Mouse (Mus musculus) ES-E14 (cell line): ENCODE data around the gene Arntl. TPM values are rescaled to one million over a fixed set of nuclear protein-coding genes. Genes with fewer than 3 reads are reported as not detected.

ENCODE experiments used
- DNase-seq: peaks from one replicate; pipeline ENCODE4 v3.0.0-alpha.2; 2013; ENCODE audit warnings: low read depth, low spot score
- H3K27ac ChIP-seq: 2 replicates; pipeline ENCODE4 v1.5.1; 2012; ENCODE audit warnings: low read depth, mild to moderate bottlenecking, low read length, moderate library complexity, mixed read lengths; ENCODE audit not compliant: poor library complexity, insufficient read depth, severe bottlenecking
- H3K36me3 ChIP-seq: 2 replicates; pipeline ENCODE4 v1.6.1; 2012; ENCODE audit warnings: mild to moderate bottlenecking, low read length, moderate library complexity, mixed read lengths; ENCODE audit not compliant: control insufficient read depth, poor library complexity, insufficient read depth, severe bottlenecking
- H3K4me1 ChIP-seq, 2 experiments: fragments of 150-350 bp in 1 of 2; sonication (generic) in 1 of 2; 2 replicates each; pipeline ENCODE4 v1.6.1; 2012; ENCODE audit warnings: low read length in 2 of 2, mild to moderate bottlenecking in 1 of 2, mixed read lengths in 1 of 2; ENCODE audit not compliant: control insufficient read depth in 2 of 2, insufficient read depth in 2 of 2, poor library complexity in 1 of 2
- H3K4me3 ChIP-seq, 2 experiments: fragments of 150-350 bp in 1 of 2; sonication (generic) in 1 of 2; 2 replicates each; pipeline ENCODE4 v1.5.1; 2012; ENCODE audit warnings: low read length in 2 of 2, low read depth in 1 of 2, mild to moderate bottlenecking in 1 of 2, mixed read lengths in 1 of 2; ENCODE audit not compliant: insufficient read depth in 1 of 2, poor library complexity in 1 of 2, severe bottlenecking in 1 of 2
- H3K9ac ChIP-seq: 2 replicates; pipeline ENCODE4 v1.6.1; 2012; ENCODE audit warnings: low read depth, mild to moderate bottlenecking, low read length, mixed read lengths; ENCODE audit not compliant: poor library complexity, insufficient read depth, severe bottlenecking
- H3K9me3 ChIP-seq: fragments of 150-350 bp; sonication (generic); 2 replicates; pipeline ENCODE4 v1.6.1; 2012; ENCODE audit warnings: low read depth, mild to moderate bottlenecking, low read length; ENCODE audit not compliant: control insufficient read depth, insufficient read depth
- CHD2 ChIP-seq: IDR thresholded peaks from 2 replicates; pipeline ENCODE4 v1.6.1; 2014; ENCODE audit warnings: mild to moderate bottlenecking, low read depth, low read length, inconsistent platforms
- HCFC1 ChIP-seq: IDR thresholded peaks from 2 replicates; pipeline ENCODE4 v1.6.1; 2012; ENCODE audit warnings: low read length, inconsistent platforms, borderline replicate concordance; ENCODE audit not compliant: insufficient read depth
- MAFK ChIP-seq: IDR thresholded peaks from 2 replicates; pipeline ENCODE4 v1.6.1; 2014; ENCODE audit warnings: mild to moderate bottlenecking, low read depth, low read length, inconsistent platforms; ENCODE audit not compliant: insufficient read depth
- ZC3H11A ChIP-seq: IDR thresholded peaks from 2 replicates; pipeline ENCODE4 v1.6.1; 2012; ENCODE audit warnings: low read depth, mild to moderate bottlenecking, inconsistent platforms, low read length, borderline replicate concordance
- ZNF384 ChIP-seq: IDR thresholded peaks from 2 replicates; pipeline ENCODE4 v1.6.1; 2012; ENCODE audit warnings: low read depth, low read length, inconsistent platforms
- in situ Hi-C, 2 experiments: fragments of 600-800 bp; cut with MboI; formaldehyde crosslinking; loops; one replicate each; pipeline ENCODE4 v1.15.1; 2025; ENCODE audit warnings: low sequenced_read_pairs in 2 of 2, inconsistent platforms in 1 of 2; ENCODE audit not compliant: unreplicated experiment in 2 of 2
- total RNA-seq: library from RNA; depleted of rRNA; stranded (reverse); fragments of 300-350 nt; gene quantifications from 2 replicates; pipeline ENCODE4 v1.2.3, GENCODE M21; 2012

Gene Arntl
- total RNA-seq, 1 experiment, result 10.0 TPM

DNA sequence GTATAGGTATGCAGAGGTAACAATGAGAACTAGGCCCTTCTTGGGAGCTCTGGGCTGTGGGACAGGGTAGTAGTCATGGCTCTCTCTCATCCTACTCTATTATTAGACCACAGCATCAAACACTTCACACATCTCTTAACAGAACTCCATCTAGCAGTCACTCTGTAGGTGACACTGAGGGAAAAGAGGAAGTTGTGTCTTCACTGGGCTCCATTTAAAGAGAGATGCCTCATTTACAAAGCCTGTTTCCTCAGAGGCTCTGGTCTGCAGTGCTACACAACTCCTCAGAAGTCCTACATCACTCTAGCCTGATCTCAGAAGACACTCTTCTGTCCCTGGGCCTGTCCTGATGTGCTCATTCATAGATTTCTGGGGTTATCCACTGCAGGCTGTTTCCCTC is 61.8 kb downstream of the Arntl start:
- in situ Hi-C loops, result loop anchor here in 1 of 2 experiments (25.0 kb wide), 1 partner anchor 357 kb away; no protein-coding TSS in a partner anchor
- Histone ChIP-seq H3K9ac (no peak overlapping the region), H3K4me1 (peaks cover 0 to 17% of the 10 kb centered on the region in 2 experiments; a peak in 2 of 4 replicates), H3K4me3 (no peak overlapping the region), H3K27ac (no peak overlapping the region), H3K36me3 (no peaks in the 10 kb centered on the region), H3K9me3 (no peaks in the 10 kb centered on the region)
- TF ChIP-seq MAFK (no peak), ZNF384 (no peak), CHD2 (no peak), ZC3H11A (no peak), HCFC1 (no peak)
- DNase-seq, result no peak

DNA sequence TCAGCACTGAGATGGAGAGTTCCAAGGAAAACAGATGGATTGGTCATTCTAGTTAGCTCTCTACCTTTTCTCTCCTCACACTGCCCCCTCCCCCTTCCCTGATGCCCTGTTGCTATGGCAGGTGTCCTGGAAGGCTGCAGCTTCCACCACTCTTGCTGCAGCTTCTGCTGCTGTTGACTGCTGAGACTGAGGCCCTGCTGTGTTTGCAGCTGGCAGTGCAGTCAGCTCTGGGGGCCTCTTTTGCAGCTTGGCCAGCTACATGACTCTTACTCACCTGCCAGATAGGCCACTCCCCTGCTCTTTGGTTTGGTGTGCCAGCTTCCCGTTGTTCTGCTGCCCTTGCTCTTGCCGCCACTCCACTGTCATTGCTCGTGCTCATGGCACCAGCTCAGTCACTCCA is 62.7 kb downstream of the Arntl start:
- Histone ChIP-seq H3K4me1 (peaks cover 0 to 12% of the 10 kb centered on the region in 2 experiments; a peak in 2 of 4 replicates), H3K36me3 (no peaks in the 10 kb centered on the region), H3K9ac (no peak overlapping the region), H3K4me3 (no peak overlapping the region), H3K9me3 (no peaks in the 10 kb centered on the region), H3K27ac (no peak overlapping the region)
- TF ChIP-seq CHD2 (no peak), MAFK (no peak), ZC3H11A (no peak), HCFC1 (no peak), ZNF384 (no peak)
- no peak for DNase-seq
- in situ Hi-C loops, result loop anchor here in 1 of 2 experiments (25.0 kb wide), 1 partner anchor 358 kb away; no protein-coding TSS in a partner anchor

DNA sequence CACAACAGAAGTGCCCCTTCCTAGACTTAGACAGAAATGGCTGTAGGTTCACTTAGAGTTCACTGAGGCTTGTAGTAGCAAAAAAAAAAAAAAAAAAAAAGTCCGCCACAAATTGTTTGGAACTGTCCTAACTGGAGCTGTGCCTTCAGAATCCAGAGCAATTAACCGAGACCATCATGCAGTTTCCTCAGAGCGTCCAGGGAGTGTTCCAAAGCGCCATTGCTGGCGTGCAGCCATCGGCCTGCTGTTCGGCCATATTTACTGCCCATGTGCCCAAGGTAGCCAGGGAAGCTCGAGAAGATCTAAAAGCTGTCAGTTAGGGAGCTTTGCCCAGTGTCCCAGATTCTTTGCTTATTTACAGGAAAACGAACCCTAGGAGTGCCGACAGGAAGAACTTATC is 63.3 kb downstream of the Arntl start:
- no peak overlapping the region for H3K9ac ChIP-seq
- H3K36me3 ChIP-seq, result no peaks in the 10 kb centered on the region
- H3K27ac ChIP-seq, result no peak overlapping the region
- DNase-seq, result no peak
- peaks cover 0 to 8% of the 10 kb centered on the region in 2 experiments; a peak in 2 of 4 replicates for H3K4me1 ChIP-seq
- in situ Hi-C loops, result loop anchor here in 1 of 2 experiments (25.0 kb wide), 1 partner anchor 358 kb away; no protein-coding TSS in a partner anchor
- TF ChIP-seq HCFC1, result no peak
- no peak for TF ChIP-seq ZC3H11A
- TF ChIP-seq MAFK, result no peak
- TF ChIP-seq ZNF384, result peak; percentile 65
- no peak overlapping the region for H3K4me3 ChIP-seq
- no peaks in the 10 kb centered on the region for H3K9me3 ChIP-seq

DNA sequence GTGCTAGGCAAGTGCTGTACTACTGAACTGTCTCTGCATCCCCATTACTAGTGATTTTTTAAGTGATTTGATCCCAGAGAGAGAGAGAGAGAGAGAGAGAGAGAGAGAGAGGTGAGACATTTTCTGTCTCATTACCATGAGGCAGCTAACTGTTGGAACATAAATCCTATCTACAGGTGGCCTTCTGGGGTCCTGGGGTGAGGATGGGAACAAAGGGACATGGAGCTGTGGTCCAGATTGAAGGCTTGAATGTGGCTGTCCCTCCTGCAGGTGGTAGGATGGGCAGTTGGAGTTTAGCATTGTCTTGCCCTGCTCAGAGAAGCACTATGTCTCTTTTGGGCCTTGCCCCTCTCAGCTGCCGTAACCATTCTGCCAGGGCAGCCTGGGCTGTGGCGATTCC is 63.7 kb downstream of the Arntl start:
- in situ Hi-C loops, result loop anchor here in 1 of 2 experiments (25.0 kb wide), 1 partner anchor 359 kb away; no protein-coding TSS in a partner anchor
- Histone ChIP-seq H3K4me3 (no peak overlapping the region), H3K9ac (no peak overlapping the region), H3K9me3 (no peaks in the 10 kb centered on the region), H3K27ac (no peak overlapping the region), H3K36me3 (no peaks in the 10 kb centered on the region), H3K4me1 (peaks cover 0 to 8% of the 10 kb centered on the region in 2 experiments; a peak in 2 of 4 replicates)
- no peak for DNase-seq
- TF ChIP-seq CHD2 (no peak), MAFK (no peak), HCFC1 (no peak)
